8 mouse cellular contexts compared by ENCODE assay signal in genomic region chr13:109440881-109441280, GRCm38 (mm10).
A peak's percentile ranks its signal among the peaks of the same experiment; 100 is the strongest.
DNase-seq lines count a peak whose midpoint lies in the region; ATAC-seq lines count a peak whose summit lies in the region.

No protein-coding gene starts in this region.

- no peaks in the 10 kb centered on the region for H3K36me3 ChIP-seq in hindbrain, embryonic 15.5 days

- H3K9ac ChIP-seq in hindbrain, embryonic 15.5 days, result peak overlapping the region; percentile 69

- no peaks in the 10 kb centered on the region for H3K9me3 ChIP-seq in hindbrain, embryonic 15.5 days

- H3K27ac ChIP-seq in hindbrain, embryonic 15.5 days (replicated peaks), result peak overlapping the region; percentile 87

- peaks cover 39% of the 10 kb centered on the region for H3K4me1 ChIP-seq in hindbrain, embryonic 15.5 days (replicated peaks)

- H3K27me3 ChIP-seq in hindbrain, embryonic 15.5 days, result no peaks in the 10 kb centered on the region

- peak overlapping the region; percentile 54 for H3K4me3 ChIP-seq in hindbrain, embryonic 15.5 days

- DNase-seq in T-cell, adult 2 months (ENCODE audit: low spot score), result peak; percentile 33
- peak; percentile 79 to 80 for DNase-seq in cerebellum, postnatal 36 days
- DNase-seq in gastrocnemius, adult 18-20 months (ENCODE audit: low spot score), result peak; percentile 85
- peak; percentile 71 for DNase-seq in left cerebral cortex, adult 11 months (ENCODE audit: low spot score)
- peak; percentile 79 for DNase-seq in lung, postnatal 25 days (ENCODE audit: low spot score)
- DNase-seq in retina, embryonic 14.5 days (ENCODE audit: low spot score), result peak; percentile 88
- DNase-seq in thymus, postnatal 25 days, result peak; percentile 77

- ATAC-seq in hindbrain, embryonic 15.5 days (ENCODE audit: low FRiP score, low read depth), result peak; percentile 98

- peak overlapping the region; percentile 92 for H3K4me2 ChIP-seq in hindbrain, embryonic 15.5 days

- WGBS in hindbrain, embryonic 15.5 days, result 0% methylated on average over 12 of the region's 12 CpGs

Comparison
In these comparisons a context has a peak if more than half of its experiments do, and no peak if none do; other contexts are left out.
1. Peak in every context shown above with its lines: DNase-seq, ATAC-seq, H3K4me3 ChIP-seq and H3K27ac ChIP-seq.
2. DNase-seq: peak in every context shown above with its lines; median percentile 88 in retina, embryonic 14.5 days; 85 in gastrocnemius, adult 18-20 months; 80 in cerebellum, postnatal 36 days; 79 in lung, postnatal 25 days; 77 in thymus, postnatal 25 days; 71 in left cerebral cortex, adult 11 months; 33 in T-cell, adult 2 months.